Mouse (Mus musculus): ENCODE measurements around the gene Rtn1. TPM values are rescaled to one million over a fixed set of nuclear protein-coding genes. Genes with fewer than 3 reads are reported as not detected.

Gene Rtn1
- 1,321 and 1,816 TPM in 2 replicates for polyA plus RNA-seq (2014; fragmentation: Nextera tagmentation; extraction: Ambion mirVana)

- ATAC-seq: no peak
- WGBS: 21% methylated on average over 6 of the region's 6 CpGs
- no peaks in the 10 kb centered on the region for H3K36me3 ChIP-seq (ENCODE audit: control insufficient read depth, insufficient read depth, low read length)
Observed at GRCm38 (mm10) chr12:72408954-72409353, at the start of gene Rtn1. Gene Rtn1 (minus strand): TSS chr12:72409054.

GRCm38 (mm10) chr12:72453941-72454340, 45.1 kb upstream of the Rtn1 start:
- Histone ChIP-seq H3K4me3 (ENCODE audit: low read depth, low read length) (no peak overlapping the region), H3K27me3 (replicated peaks; ENCODE audit: control insufficient read depth, insufficient read depth, low read length) (no peaks in the 10 kb centered on the region), H3K27ac (ENCODE audit: low read depth, low read length) (no peak overlapping the region), H3K4me2 (ENCODE audit: low read length) (no peak overlapping the region), H3K36me3 (ENCODE audit: control insufficient read depth, insufficient read depth, low read length) (no peaks in the 10 kb centered on the region), H3K9ac (ENCODE audit: low read length) (no peak overlapping the region), H3K9me3 (replicated peaks; ENCODE audit: control insufficient read depth, low read length) (no peaks in the 10 kb centered on the region), H3K4me1 (ENCODE audit: control insufficient read depth, insufficient read depth, low read length) (peaks cover 3% of the 10 kb centered on the region; the same call in 1 of the 2 replicates)
- ATAC-seq (no peak), DNase-seq (ENCODE audit: low spot score) (no peak)
- WGBS: 79% methylated on average over 17 of the region's 17 CpGs

More at GRCm38 (mm10) chr12:72408954-72409353, at the start of gene Rtn1:
- H3K9ac ChIP-seq (ENCODE audit: low read length): peak within 1 kb of the TSS; percentile 79
- peak within 1 kb of the TSS; percentile 86 for H3K4me3 ChIP-seq (ENCODE audit: low read depth, low read length)
- peak within 1 kb of the TSS; percentile 68 for H3K27ac ChIP-seq (ENCODE audit: low read depth, low read length)
- H3K9me3 ChIP-seq (replicated peaks; ENCODE audit: control insufficient read depth, low read length): no peaks in the 10 kb centered on the region
- H3K4me1 ChIP-seq (ENCODE audit: control insufficient read depth, insufficient read depth, low read length): peaks cover 6% of the 10 kb centered on the region
- H3K4me2 ChIP-seq (ENCODE audit: low read length): peak within 1 kb of the TSS; percentile 69
- no peaks in the 10 kb centered on the region; the same call in 1 of the 2 replicates for H3K27me3 ChIP-seq (replicated peaks; ENCODE audit: control insufficient read depth, insufficient read depth, low read length)
- DNase-seq (ENCODE audit: low spot score): no peak

- no peaks in the 10 kb centered on the region for H3K9me3 ChIP-seq (replicated peaks; ENCODE audit: control insufficient read depth, low read length)
- ATAC-seq: peak; percentile 33
- H3K27ac ChIP-seq (ENCODE audit: low read depth, low read length): no peak within 1 kb of the TSS
- 2% methylated on average over 31 of the region's 31 CpGs for WGBS
- peak within 1 kb of the TSS; percentile 33 for H3K4me3 ChIP-seq (ENCODE audit: low read depth, low read length)
- peak within 1 kb of the TSS; percentile 64 for H3K4me2 ChIP-seq (ENCODE audit: low read length)
- peak; percentile 77 for DNase-seq (ENCODE audit: low spot score)
- no peaks in the 10 kb centered on the region for H3K27me3 ChIP-seq (replicated peaks; ENCODE audit: control insufficient read depth, insufficient read depth, low read length)
- no peaks in the 10 kb centered on the region for H3K36me3 ChIP-seq (ENCODE audit: control insufficient read depth, insufficient read depth, low read length)
- peak within 1 kb of the TSS; percentile 51 for H3K9ac ChIP-seq (ENCODE audit: low read length)
- peaks cover 14% of the 10 kb centered on the region; the same call in 1 of the 2 replicates for H3K4me1 ChIP-seq (ENCODE audit: control insufficient read depth, insufficient read depth, low read length)
Observed at GRCm38 (mm10) chr12:72441839-72442576, 33.2 kb upstream of the Rtn1 start, which contains the start of gene Lrrc9. Gene Lrrc9 (plus strand): TSS chr12:72441866.

- 22% methylated on average over 6 of the region's 6 CpGs for WGBS
- no peak overlapping the region for H3K4me3 ChIP-seq (ENCODE audit: low read depth, low read length)
- H3K27me3 ChIP-seq (replicated peaks; ENCODE audit: control insufficient read depth, insufficient read depth, low read length): no peaks in the 10 kb centered on the region
- ATAC-seq: no peak
- H3K4me1 ChIP-seq (ENCODE audit: control insufficient read depth, insufficient read depth, low read length): peaks cover 20% of the 10 kb centered on the region; the same call in 1 of the 2 replicates
- peak; percentile 66 for DNase-seq (ENCODE audit: low spot score)
- H3K9me3 ChIP-seq (replicated peaks; ENCODE audit: control insufficient read depth, low read length): no peaks in the 10 kb centered on the region
- H3K4me2 ChIP-seq (ENCODE audit: low read length): no peak overlapping the region
- H3K9ac ChIP-seq (ENCODE audit: low read length): no peak overlapping the region
- H3K36me3 ChIP-seq (ENCODE audit: control insufficient read depth, insufficient read depth, low read length): no peaks in the 10 kb centered on the region
- H3K27ac ChIP-seq (ENCODE audit: low read depth, low read length): no peak overlapping the region
Observed at GRCm38 (mm10) chr12:72438961-72439480, 30.2 kb upstream of the Rtn1 start.

- peak overlapping the region; percentile 68 for H3K27ac ChIP-seq (ENCODE audit: low read depth, low read length)
- 6% methylated on average over 10 of the region's 10 CpGs for WGBS
- 0 out of 2 replicates have a peak overlapping the region, but pooled peaks have one; percentile 4 for H3K4me2 ChIP-seq (ENCODE audit: low read length)
- H3K9ac ChIP-seq (ENCODE audit: low read length): no peak overlapping the region
- DNase-seq (ENCODE audit: low spot score): peak; percentile 89
- no peak overlapping the region for H3K4me3 ChIP-seq (ENCODE audit: low read depth, low read length)
- ATAC-seq: peak; percentile 75
- no peaks in the 10 kb centered on the region for H3K27me3 ChIP-seq (replicated peaks; ENCODE audit: control insufficient read depth, insufficient read depth, low read length)
- no peaks in the 10 kb centered on the region for H3K36me3 ChIP-seq (ENCODE audit: control insufficient read depth, insufficient read depth, low read length)
- H3K9me3 ChIP-seq (replicated peaks; ENCODE audit: control insufficient read depth, low read length): no peaks in the 10 kb centered on the region
- peaks cover 25% of the 10 kb centered on the region; the same call in 1 of the 2 replicates for H3K4me1 ChIP-seq (ENCODE audit: control insufficient read depth, insufficient read depth, low read length)
Observed at GRCm38 (mm10) chr12:72437676-72438341, 29.0 kb upstream of the Rtn1 start.

GRCm38 (mm10) chr12:72433241-72433865, 24.5 kb upstream of the Rtn1 start:
- Histone ChIP-seq H3K36me3 (ENCODE audit: control insufficient read depth, insufficient read depth, low read length) (no peaks in the 10 kb centered on the region), H3K4me1 (ENCODE audit: control insufficient read depth, insufficient read depth, low read length) (0 out of 2 replicates have a peak, but pooled peaks cover 17% of the 10 kb centered on the region), H3K4me3 (ENCODE audit: low read depth, low read length) (no peak overlapping the region), H3K9me3 (replicated peaks; ENCODE audit: control insufficient read depth, low read length) (no peaks in the 10 kb centered on the region), H3K27ac (ENCODE audit: low read depth, low read length) (no peak overlapping the region), H3K27me3 (replicated peaks; ENCODE audit: control insufficient read depth, insufficient read depth, low read length) (no peaks in the 10 kb centered on the region), H3K9ac (ENCODE audit: low read length) (no peak overlapping the region), H3K4me2 (ENCODE audit: low read length) (no peak overlapping the region)
- WGBS: 33% methylated on average over 9 of the region's 9 CpGs
- DNase-seq (ENCODE audit: low spot score): peak; percentile 74
- no peak for ATAC-seq

- Histone ChIP-seq H3K9me3 (replicated peaks; ENCODE audit: control insufficient read depth, low read length) (no peaks in the 10 kb centered on the region), H3K4me3 (ENCODE audit: low read depth, low read length) (no peak overlapping the region), H3K27me3 (replicated peaks; ENCODE audit: control insufficient read depth, insufficient read depth, low read length) (no peaks in the 10 kb centered on the region), H3K27ac (ENCODE audit: low read depth, low read length) (no peak overlapping the region), H3K4me2 (ENCODE audit: low read length) (no peak overlapping the region), H3K9ac (ENCODE audit: low read length) (no peak overlapping the region), H3K4me1 (ENCODE audit: control insufficient read depth, insufficient read depth, low read length) (0 out of 2 replicates have a peak, but pooled peaks cover 13% of the 10 kb centered on the region), H3K36me3 (ENCODE audit: control insufficient read depth, insufficient read depth, low read length) (no peaks in the 10 kb centered on the region)
- DNase-seq (ENCODE audit: low spot score) (no peak), ATAC-seq (no peak)
- 86% methylated on average over 4 of the region's 4 CpGs for WGBS
Observed at GRCm38 (mm10) chr12:72432209-72432608, 23.4 kb upstream of the Rtn1 start.

GRCm38 (mm10) chr12:72427722-72428126, 18.9 kb upstream of the Rtn1 start:
- Histone ChIP-seq H3K4me3 (ENCODE audit: low read depth, low read length) (no peak overlapping the region), H3K4me1 (ENCODE audit: control insufficient read depth, insufficient read depth, low read length) (no peaks in the 10 kb centered on the region), H3K4me2 (ENCODE audit: low read length) (peak overlapping the region; percentile 25), H3K9ac (ENCODE audit: low read length) (no peak overlapping the region), H3K9me3 (replicated peaks; ENCODE audit: control insufficient read depth, low read length) (no peaks in the 10 kb centered on the region), H3K27ac (ENCODE audit: low read depth, low read length) (no peak overlapping the region), H3K36me3 (ENCODE audit: control insufficient read depth, insufficient read depth, low read length) (no peaks in the 10 kb centered on the region), H3K27me3 (replicated peaks; ENCODE audit: control insufficient read depth, insufficient read depth, low read length) (no peaks in the 10 kb centered on the region)
- 17% methylated on average over 11 of the region's 11 CpGs for whole genome bisulfite sequencing
- ATAC-seq (peak; percentile 66), DNase-seq (ENCODE audit: low spot score) (peak; percentile 87)

All from forebrain, embryonic 14.5 days (tissue).